Mouse (Mus musculus): ENCODE measurements around the gene Zfp213. TPM values are rescaled to one million over a fixed set of nuclear protein-coding genes. Genes with fewer than 3 reads are reported as not detected.

The Zfp213 gene
- total and polyA plus RNA-seq, 3 experiments: 3.0 to 3.8 TPM; not detected in 1

GRCm38 (mm10) chr17:23598582-23599552 lies 34.8 kb upstream of the Zfp213 start, which contains the start of gene Zfp13:
Gene Zfp13, minus strand, starts transcription at chr17:23599487.
- peaks cover 0 to 10% of the 10 kb centered on the region in 2 experiments; a peak in 2 of 4 replicates for H3K4me1 ChIP-seq (ENCODE audit: control insufficient read depth in 1 of 2, insufficient read depth in 2 of 2, low read length in 2 of 2)
- no peaks in the 10 kb centered on the region for H3K9me3 ChIP-seq (replicated peaks; ENCODE audit: insufficient read depth, low read length)
- H3K4me3 ChIP-seq (ENCODE audit: control insufficient read depth in 1 of 2, insufficient read depth in 1 of 2, low read depth in 2 of 2, low read length in 2 of 2): peak within 1 kb of the TSS; percentile 58 to 75
- peak within 1 kb of the TSS; percentile 79 for H3K27ac ChIP-seq (ENCODE audit: control insufficient read depth, low read depth, low read length)
- peak within 1 kb of the TSS; percentile 72 for H3K9ac ChIP-seq (ENCODE audit: control insufficient read depth, low read depth, low read length, poor library complexity, severe bottlenecking)
- H3K79me2 ChIP-seq (ENCODE audit: control insufficient read depth, insufficient read depth, low read length, poor library complexity): no peaks in the 10 kb centered on the region; the same call in 1 of the 2 replicates
- peak; percentile 98 for DNase-seq (ENCODE audit: low read depth, low spot score)
- no peaks in the 10 kb centered on the region for H3K27me3 ChIP-seq (ENCODE audit: control insufficient read depth in 1 of 2, insufficient read depth in 2 of 2, low read length in 2 of 2)
- H3K36me3 ChIP-seq (ENCODE audit: control insufficient read depth in 1 of 2, insufficient read depth in 2 of 2, low read length in 2 of 2): peaks cover 0 to 5% of the 10 kb centered on the region in 2 experiments; a peak in 2 of 4 replicates
- TF ChIP-seq CHD2 (IDR thresholded peaks at IDR 0.05; ENCODE audit: low read length) (no peak), MEF2A (IDR thresholded peaks at IDR 0.05; ENCODE audit: extremely low read depth, insufficient replicate concordance, low read depth, low read length, poor library complexity, severe bottlenecking) (no peak), RCOR1 (IDR thresholded peaks at IDR 0.05; ENCODE audit: low read depth, low read length) (peak; percentile 39), ELF1 (IDR thresholded peaks at IDR 0.05; ENCODE audit: low read depth, low read length) (peak; percentile 66), MYB (IDR thresholded peaks at IDR 0.05; ENCODE audit: low read depth, low read length) (no peak), MXI1 (IDR thresholded peaks at IDR 0.05; ENCODE audit: low read depth, low read length) (peak; percentile 70; the same call in 1 of the 2 replicates), POLR2AphosphoS2 (IDR thresholded peaks at IDR 0.05; ENCODE audit: low read length) (peak; percentile 92), E2F4 (IDR thresholded peaks at IDR 0.05; ENCODE audit: borderline replicate concordance, low read depth, low read length) (no peak), USF1 (IDR thresholded peaks at IDR 0.05; ENCODE audit: low read depth, low read length) (no peak), MYC (IDR thresholded peaks at IDR 0.05; ENCODE audit: low read depth, low read length) (peak; percentile 6; the same call in 1 of the 2 replicates), POLR2A (IDR thresholded peaks at IDR 0.05; ENCODE audit: control insufficient read depth in 1 of 2, insufficient read depth in 1 of 2, low read depth in 1 of 2, low read length in 2 of 2, poor library complexity in 1 of 2) (peak; percentile 82 to 87), ZC3H11A (IDR thresholded peaks at IDR 0.05; ENCODE audit: low read depth, low read length) (no peak), SIN3A (IDR thresholded peaks at IDR 0.05; ENCODE audit: low read length) (peak; percentile 67), HCFC1 (IDR thresholded peaks at IDR 0.05; ENCODE audit: low read depth, low read length) (peak; percentile 71), CHD1 (IDR thresholded peaks at IDR 0.05; ENCODE audit: low read depth, low read length) (no peak), GATA1 (IDR thresholded peaks at IDR 0.05; ENCODE audit: low read depth, low read length) (no peak), UBTF (IDR thresholded peaks at IDR 0.05; ENCODE audit: borderline replicate concordance, insufficient read depth, low read depth, low read length) (no peak), ETS1 (IDR thresholded peaks at IDR 0.05; ENCODE audit: low read depth, low read length) (peak; percentile 87), EP300 (IDR thresholded peaks at IDR 0.05; ENCODE audit: low read depth in 1 of 2, low read length in 2 of 2) (peak in 1 of 2 experiments; percentile 42; a peak in 1 of 4 replicates), NELFE (IDR thresholded peaks at IDR 0.05; ENCODE audit: low read depth, low read length) (peak; percentile 89), TAL1 (IDR thresholded peaks at IDR 0.05; ENCODE audit: low read length) (no peak), TBP (IDR thresholded peaks at IDR 0.05; ENCODE audit: low read depth, low read length) (no peak), ZMIZ1 (IDR thresholded peaks at IDR 0.05; ENCODE audit: low read depth, low read length) (0 out of 2 replicates have a peak, but pooled peaks have one; percentile 80), JUND (IDR thresholded peaks at IDR 0.05; ENCODE audit: low read depth, low read length) (no peak), MAZ (IDR thresholded peaks at IDR 0.05; ENCODE audit: low read depth, low read length) (peak; percentile 68), KAT2A (conservative IDR thresholded peaks at IDR 0.05; ENCODE audit: low read depth, low read length) (peak; percentile 7; the same call in 1 of the 2 replicates), TCF12 (IDR thresholded peaks at IDR 0.05; ENCODE audit: low read depth, low read length) (0 out of 2 replicates have a peak, but pooled peaks have one; percentile 42), GABPA (IDR thresholded peaks at IDR 0.05; ENCODE audit: low read depth, low read length) (no peak), ZNF384 (IDR thresholded peaks at IDR 0.05; ENCODE audit: low read depth, low read length) (no peak), ZKSCAN1 (IDR thresholded peaks at IDR 0.05; ENCODE audit: low read depth, low read length) (no peak), SMC3 (IDR thresholded peaks at IDR 0.05; ENCODE audit: low read depth, low read length) (no peak), POLR2AphosphoS5 (IDR thresholded peaks at IDR 0.05; ENCODE audit: borderline replicate concordance, low read depth, low read length) (no peak), USF2 (IDR thresholded peaks at IDR 0.05; ENCODE audit: borderline replicate concordance in 1 of 2, insufficient read depth in 1 of 2, low read depth in 1 of 2, low read length in 2 of 2) (no peak), BHLHE40 (IDR thresholded peaks at IDR 0.05; ENCODE audit: borderline replicate concordance, low read depth, low read length) (no peak), RAD21 (IDR thresholded peaks at IDR 0.05; ENCODE audit: low read depth, low read length) (no peak)

All from MEL (cell line).